Mouse (Mus musculus): ENCODE data around the gene Id3. TPM values are rescaled to one million over a fixed set of nuclear protein-coding genes. Genes with fewer than 3 reads are reported as not detected.

Gene Id3
- polyA plus RNA-seq, 1 experiment from 2014 or later = 224 TPM

DNA sequence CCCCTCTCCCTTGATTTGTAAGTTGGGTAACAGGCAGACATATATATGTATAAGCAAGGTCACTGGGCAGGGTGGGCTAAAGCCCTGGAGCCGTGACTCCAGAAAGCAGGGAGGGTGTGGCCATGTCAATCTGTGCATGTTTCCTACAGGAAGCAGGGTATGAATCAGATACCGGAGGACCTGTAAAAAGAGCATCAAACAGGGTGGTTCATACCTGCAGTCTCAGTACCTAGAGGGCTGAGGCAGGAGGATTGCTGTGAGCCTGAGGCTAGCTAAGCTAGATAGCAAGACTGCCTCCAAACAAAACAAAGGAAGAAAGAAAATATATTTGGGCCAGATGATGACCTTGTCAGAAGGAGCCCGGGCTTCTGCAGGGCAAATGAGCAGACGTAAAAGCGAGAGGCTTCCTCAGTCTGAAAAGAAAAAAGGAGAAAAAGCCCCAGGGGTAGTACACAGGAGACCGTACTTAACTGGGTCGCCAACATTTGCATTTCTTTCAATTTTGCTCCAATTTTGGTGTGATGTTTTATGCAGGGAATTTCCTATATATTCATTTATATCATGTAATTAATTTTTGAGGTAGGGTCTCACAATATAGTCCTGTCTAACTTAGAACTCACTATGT, 21.3 kb upstream of the Id3 start:
- Histone ChIP-seq H3K27ac (replicated peaks) (no peak overlapping the region), H3K4me3 (ENCODE audit: low read depth, low read length) (no peak overlapping the region), H3K36me3 (ENCODE audit: control insufficient read depth, insufficient read depth, low read length) (no peaks in the 10 kb centered on the region), H3K9ac (ENCODE audit: low read length) (no peak overlapping the region), H3K9me3 (ENCODE audit: control insufficient read depth, low read length) (no peaks in the 10 kb centered on the region), H3K4me1 (replicated peaks; ENCODE audit: control insufficient read depth, insufficient read depth) (no peaks in the 10 kb centered on the region), H3K27me3 (ENCODE audit: control insufficient read depth, insufficient read depth, low read length) (no peaks in the 10 kb centered on the region), H3K4me2 (replicated peaks; ENCODE audit: low read depth) (no peak overlapping the region)
- DNase-seq (ENCODE audit: low spot score) (no peak), ATAC-seq (ENCODE audit: low FRiP score, low TSS enrichment) (no peak)
- WGBS = 80% methylated on average over 7 of the region's 7 CpGs
- no peak for TF ChIP-seq EP300 (optimal IDR thresholded peaks at IDR 0.05)
- TF ChIP-seq CTCF (IDR thresholded peaks at IDR 0.05; ENCODE audit: low read depth) = no peak

DNA sequence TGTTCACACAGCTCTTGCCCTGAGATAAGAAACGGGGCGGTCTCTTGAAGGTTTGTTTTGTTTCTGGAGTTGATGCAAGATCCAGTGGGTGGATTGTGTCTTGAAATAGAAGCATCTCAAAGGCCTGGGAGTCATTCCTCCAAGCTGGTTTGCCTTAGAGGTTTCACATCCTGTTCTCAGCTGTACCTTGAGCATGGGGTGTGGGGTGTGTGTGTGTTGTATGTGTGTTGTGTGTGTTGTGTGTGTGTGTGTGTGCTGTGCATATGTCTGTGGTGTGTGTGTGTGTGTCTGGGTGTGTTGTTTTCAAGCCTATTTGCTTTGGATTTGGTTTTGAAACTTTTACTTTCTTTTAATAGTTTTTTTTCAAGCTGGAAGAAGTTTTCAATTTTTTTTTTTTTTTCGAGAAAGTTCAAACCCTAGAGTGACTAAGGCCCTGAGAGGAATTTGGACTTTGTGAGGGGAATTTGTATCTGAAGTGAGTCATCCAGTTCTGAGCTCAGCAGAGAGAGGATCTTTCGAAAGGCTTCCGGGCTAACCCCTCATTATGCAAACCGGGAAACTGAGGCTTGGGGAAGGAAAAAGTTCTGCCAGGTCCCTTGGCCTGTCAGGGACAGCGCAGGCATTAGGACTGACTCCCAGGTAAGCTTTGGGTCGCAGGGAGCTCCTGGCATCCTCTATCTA, 20.0 kb upstream of the Id3 start:
- ATAC-seq (ENCODE audit: low FRiP score, low TSS enrichment) = peak; percentile 66
- Histone ChIP-seq H3K27me3 (ENCODE audit: control insufficient read depth, insufficient read depth, low read length) (no peaks in the 10 kb centered on the region), H3K9ac (ENCODE audit: low read length) (peak overlapping the region; percentile 18; the same call in 1 of the 2 replicates), H3K4me2 (replicated peaks; ENCODE audit: low read depth) (no peak overlapping the region), H3K4me1 (replicated peaks; ENCODE audit: control insufficient read depth, insufficient read depth) (no peaks in the 10 kb centered on the region), H3K27ac (replicated peaks) (peak overlapping the region; percentile 70), H3K36me3 (ENCODE audit: control insufficient read depth, insufficient read depth, low read length) (no peaks in the 10 kb centered on the region), H3K4me3 (ENCODE audit: low read depth, low read length) (no peak overlapping the region), H3K9me3 (ENCODE audit: control insufficient read depth, low read length) (no peaks in the 10 kb centered on the region)
- WGBS = 34% methylated on average over 8 of the region's 8 CpGs
- TF ChIP-seq EP300 (optimal IDR thresholded peaks at IDR 0.05) (no peak), CTCF (IDR thresholded peaks at IDR 0.05; ENCODE audit: low read depth) (no peak)
- no peak for DNase-seq (ENCODE audit: low spot score)

DNA sequence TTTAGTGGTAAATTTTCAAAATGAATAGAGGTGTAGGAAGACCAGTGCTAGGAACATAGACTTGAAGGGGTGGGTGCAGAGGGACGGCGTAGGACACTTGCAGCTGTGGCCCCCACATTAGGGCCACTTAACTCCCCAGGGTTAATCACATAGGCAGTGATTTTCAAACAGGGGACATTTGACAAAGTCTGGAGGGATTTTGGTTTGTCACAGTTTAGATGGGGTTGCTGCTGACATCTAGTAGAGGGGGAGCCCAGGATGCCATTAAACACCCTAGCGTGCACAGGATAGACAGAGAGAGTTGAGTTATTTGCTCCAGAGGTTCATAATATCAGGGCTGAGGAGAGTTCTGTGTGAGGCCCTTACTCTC, 19.5 kb upstream of the Id3 start:
- Histone ChIP-seq H3K27me3 (ENCODE audit: control insufficient read depth, insufficient read depth, low read length) (no peaks in the 10 kb centered on the region), H3K4me3 (ENCODE audit: low read depth, low read length) (no peak overlapping the region), H3K27ac (replicated peaks) (peak overlapping the region; percentile 41), H3K9me3 (ENCODE audit: control insufficient read depth, low read length) (no peaks in the 10 kb centered on the region), H3K9ac (ENCODE audit: low read length) (no peak overlapping the region), H3K4me1 (replicated peaks; ENCODE audit: control insufficient read depth, insufficient read depth) (no peaks in the 10 kb centered on the region), H3K4me2 (replicated peaks; ENCODE audit: low read depth) (no peak overlapping the region), H3K36me3 (ENCODE audit: control insufficient read depth, insufficient read depth, low read length) (no peaks in the 10 kb centered on the region)
- no peak for TF ChIP-seq CTCF (IDR thresholded peaks at IDR 0.05; ENCODE audit: low read depth)
- WGBS = 86% methylated on average over 3 of the region's 3 CpGs
- ATAC-seq (ENCODE audit: low FRiP score, low TSS enrichment) (no peak), DNase-seq (ENCODE audit: low spot score) (no peak)

DNA sequence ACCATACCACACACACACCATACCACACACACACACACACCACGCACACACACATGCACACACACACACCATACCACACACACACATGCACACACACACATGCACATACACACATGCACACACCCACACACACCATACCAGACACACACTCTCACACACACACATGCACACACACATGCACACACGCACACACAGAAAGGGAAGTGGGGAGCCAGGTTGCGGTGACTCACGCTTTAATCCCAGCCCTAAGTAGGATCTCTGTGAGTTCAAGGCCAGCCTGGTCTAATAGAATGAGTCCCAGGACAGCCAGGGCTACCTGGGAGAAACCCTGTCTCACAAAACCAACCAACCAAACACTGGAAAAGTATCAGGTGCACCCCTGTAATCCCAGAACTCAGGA, 18.7 kb upstream of the Id3 start:
- Histone ChIP-seq H3K27ac (replicated peaks) (no peak overlapping the region), H3K36me3 (ENCODE audit: control insufficient read depth, insufficient read depth, low read length) (no peaks in the 10 kb centered on the region), H3K4me2 (replicated peaks; ENCODE audit: low read depth) (no peak overlapping the region), H3K4me1 (replicated peaks; ENCODE audit: control insufficient read depth, insufficient read depth) (no peaks in the 10 kb centered on the region), H3K9ac (ENCODE audit: low read length) (no peak overlapping the region), H3K27me3 (ENCODE audit: control insufficient read depth, insufficient read depth, low read length) (no peaks in the 10 kb centered on the region), H3K9me3 (ENCODE audit: control insufficient read depth, low read length) (no peaks in the 10 kb centered on the region), H3K4me3 (ENCODE audit: low read depth, low read length) (no peak overlapping the region)
- no peak for ATAC-seq (ENCODE audit: low FRiP score, low TSS enrichment)
- TF ChIP-seq CTCF (IDR thresholded peaks at IDR 0.05; ENCODE audit: low read depth) = no peak
- TF ChIP-seq EP300 (optimal IDR thresholded peaks at IDR 0.05) = no peak
- no peak for DNase-seq (ENCODE audit: low spot score)
- WGBS = 91% methylated on average over 4 of the region's 4 CpGs

DNA sequence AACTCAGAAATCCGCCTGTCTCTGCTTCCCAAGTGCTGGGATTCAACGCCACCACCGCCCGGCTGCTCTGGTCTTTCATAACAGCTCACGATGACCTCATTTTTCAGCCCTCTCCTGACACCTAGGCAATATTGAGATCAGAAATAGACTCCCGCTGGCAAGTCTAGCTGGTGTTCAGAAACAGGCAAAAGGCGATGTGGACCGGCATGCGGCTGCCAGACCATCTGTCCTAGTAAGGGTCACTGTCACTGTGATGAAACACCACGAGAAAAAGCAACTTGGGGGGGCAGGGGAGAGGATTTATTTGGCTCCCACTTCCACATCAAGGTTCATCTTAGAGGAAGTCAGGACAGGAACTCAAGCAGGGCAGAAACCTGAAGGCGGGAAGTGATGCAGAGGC, 17.8 kb upstream of the Id3 start:
- Histone ChIP-seq H3K27me3 (ENCODE audit: control insufficient read depth, insufficient read depth, low read length) (no peaks in the 10 kb centered on the region), H3K27ac (replicated peaks) (no peak overlapping the region), H3K4me2 (replicated peaks; ENCODE audit: low read depth) (no peak overlapping the region), H3K4me3 (ENCODE audit: low read depth, low read length) (no peak overlapping the region), H3K9ac (ENCODE audit: low read length) (no peak overlapping the region), H3K9me3 (ENCODE audit: control insufficient read depth, low read length) (no peaks in the 10 kb centered on the region), H3K36me3 (ENCODE audit: control insufficient read depth, insufficient read depth, low read length) (no peaks in the 10 kb centered on the region), H3K4me1 (replicated peaks; ENCODE audit: control insufficient read depth, insufficient read depth) (no peaks in the 10 kb centered on the region)
- TF ChIP-seq CTCF (IDR thresholded peaks at IDR 0.05; ENCODE audit: low read depth) = no peak
- TF ChIP-seq EP300 (optimal IDR thresholded peaks at IDR 0.05) = no peak
- WGBS = 85% methylated on average over 11 of the region's 11 CpGs
- no peak for DNase-seq (ENCODE audit: low spot score)
- ATAC-seq (ENCODE audit: low FRiP score, low TSS enrichment) = no peak

DNA sequence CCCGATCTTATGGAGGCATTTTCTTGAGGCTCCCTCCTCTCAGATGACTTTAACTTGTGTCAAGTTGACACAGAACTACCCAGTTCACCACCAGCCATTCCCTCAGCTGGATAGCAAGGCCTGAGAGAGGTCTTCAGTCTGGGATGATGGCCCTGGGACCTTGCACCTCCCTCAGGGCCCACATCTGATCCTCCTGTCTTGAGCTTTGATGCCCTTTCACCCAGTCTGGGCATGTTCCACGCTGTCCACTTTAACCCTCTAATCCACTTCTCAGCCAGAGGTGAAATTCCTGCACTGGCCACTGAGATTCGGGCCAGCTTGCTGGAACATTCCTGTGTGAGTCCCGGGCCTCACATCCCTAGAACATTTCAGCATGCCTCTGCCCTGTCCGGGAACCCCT, 17.3 kb upstream of the Id3 start:
- no peaks in the 10 kb centered on the region for H3K4me1 ChIP-seq (replicated peaks; ENCODE audit: control insufficient read depth, insufficient read depth)
- no peak for DNase-seq (ENCODE audit: low spot score)
- H3K9ac ChIP-seq (ENCODE audit: low read length) = no peak overlapping the region
- TF ChIP-seq CTCF (IDR thresholded peaks at IDR 0.05; ENCODE audit: low read depth) = no peak
- no peak for TF ChIP-seq EP300 (optimal IDR thresholded peaks at IDR 0.05)
- no peaks in the 10 kb centered on the region for H3K36me3 ChIP-seq (ENCODE audit: control insufficient read depth, insufficient read depth, low read length)
- no peak for ATAC-seq (ENCODE audit: low FRiP score, low TSS enrichment)
- H3K27ac ChIP-seq (replicated peaks) = no peak overlapping the region
- no peak overlapping the region for H3K4me2 ChIP-seq (replicated peaks; ENCODE audit: low read depth)
- no peaks in the 10 kb centered on the region for H3K9me3 ChIP-seq (ENCODE audit: control insufficient read depth, low read length)
- no peak overlapping the region for H3K4me3 ChIP-seq (ENCODE audit: low read depth, low read length)
- 63% methylated on average over 5 of the region's 5 CpGs for WGBS
- H3K27me3 ChIP-seq (ENCODE audit: control insufficient read depth, insufficient read depth, low read length) = no peaks in the 10 kb centered on the region

All from stomach, postnatal 0 days (tissue).